21 mouse cellular contexts compared by ENCODE assay signal in the genomic region with DNA sequence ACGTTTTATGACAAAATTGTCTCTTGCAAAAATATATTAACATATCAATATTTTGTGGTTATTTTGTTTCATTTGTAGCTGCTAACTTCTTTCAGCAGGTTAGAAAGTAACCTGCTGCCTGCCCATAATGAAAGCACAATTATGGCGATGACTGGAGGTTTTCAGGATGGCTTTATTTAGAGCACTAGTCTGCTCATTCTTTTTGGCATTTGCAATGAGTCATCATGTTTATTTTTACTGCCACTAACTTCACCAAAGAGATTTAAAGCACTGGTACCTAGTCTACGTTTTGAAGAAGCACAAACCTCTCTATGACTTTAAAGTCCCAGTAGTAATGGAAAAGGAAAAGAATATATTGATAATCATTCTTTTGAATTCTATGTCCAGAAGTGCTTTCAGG.
"Had no signal": no experiment of that assay in that cellular context is flagged by ENCODE, and none has a peak within 500 bp of the region (broad histone marks: within the 10 kb centered on the region; RNA-seq: fewer than 3 reads in every experiment).

No protein-coding gene starts in this region.

- H3K36me3 ChIP-seq: limb, embryonic 10.5 days; limb, embryonic 13.5 days; liver, embryonic 12.5 days; liver, embryonic 15.5 days; neural tube, embryonic 12.5 days; stomach, embryonic 15.5 days had no signal

- H3K4me2 ChIP-seq: limb, embryonic 13.5 days; liver, embryonic 12.5 days; liver, embryonic 15.5 days; midbrain, embryonic 11.5 days; neural tube, embryonic 12.5 days; stomach, embryonic 15.5 days had no signal

- H3K4me3 ChIP-seq: limb, embryonic 10.5 days; limb, embryonic 13.5 days; liver, embryonic 12.5 days; liver, embryonic 15.5 days; neural tube, embryonic 12.5 days; stomach, embryonic 15.5 days had no signal

- H3K9ac ChIP-seq: limb, embryonic 13.5 days; liver, embryonic 12.5 days; liver, embryonic 15.5 days; neural tube, embryonic 12.5 days; stomach, embryonic 15.5 days had no signal

- H3K9me3 ChIP-seq: limb, embryonic 10.5 days; limb, embryonic 13.5 days; liver, embryonic 12.5 days; liver, embryonic 15.5 days; neural tube, embryonic 12.5 days; stomach, embryonic 15.5 days had no signal

- ATAC-seq: liver, embryonic 12.5 days had no signal

- H3K27me3 ChIP-seq: limb, embryonic 13.5 days; liver, embryonic 12.5 days; liver, embryonic 15.5 days; neural tube, embryonic 12.5 days; stomach, embryonic 15.5 days had no signal

- H3K4me1 ChIP-seq: limb, embryonic 10.5 days; limb, embryonic 13.5 days; liver, embryonic 12.5 days; liver, embryonic 15.5 days; neural tube, embryonic 12.5 days; stomach, embryonic 15.5 days had no signal

- DNase-seq: kidney, adult 9 months; kidney, postnatal 14 days; kidney, postnatal 4 days; layer of hippocampus, adult 9-11 months; liver; lung, adult 2 months; lung, postnatal 14 days; lung, postnatal 4 days; midbrain, embryonic 14.5 days; retina, postnatal 1 day; right cerebral cortex, postnatal 25 days; spleen, adult 18-20 months; thymus, adult 18-20 months; thymus, postnatal 36 days had no signal

- H3K27ac ChIP-seq: limb, embryonic 10.5 days; limb, embryonic 13.5 days; liver, embryonic 12.5 days; liver, embryonic 15.5 days; neural tube, embryonic 12.5 days; stomach, embryonic 15.5 days had no signal
